Mouse (Mus musculus) ES-E14 (cell line): Measurements from ENCODE around the gene Clca3a1.

Source experiments
- CHD2 ChIP-seq: IDR thresholded peaks from 2 replicates; pipeline ENCODE4 v1.6.1; 2014; ENCODE audit warnings: mild to moderate bottlenecking, low read depth, low read length, inconsistent platforms
- HCFC1 ChIP-seq: IDR thresholded peaks from 2 replicates; pipeline ENCODE4 v1.6.1; 2012; ENCODE audit warnings: low read length, inconsistent platforms, borderline replicate concordance; ENCODE audit not compliant: insufficient read depth
- ZC3H11A ChIP-seq: IDR thresholded peaks from 2 replicates; pipeline ENCODE4 v1.6.1; 2012; ENCODE audit warnings: low read depth, mild to moderate bottlenecking, inconsistent platforms, low read length, borderline replicate concordance
- ZNF384 ChIP-seq: IDR thresholded peaks from 2 replicates; pipeline ENCODE4 v1.6.1; 2012; ENCODE audit warnings: low read depth, low read length, inconsistent platforms

- TF ChIP-seq CHD2 (no peak), HCFC1 (no peak), ZNF384 (no peak), ZC3H11A (no peak)
Measured at GRCm38 (mm10) chr3:144721860-144722256, 38.9 kb downstream of the Clca3a1 start.
